Mouse (Mus musculus): Measurements from ENCODE around the gene Nectin2.
"Not testable (repeated sequence)": the region's sequence is repeated elsewhere in the genome, so short reads cannot be mapped to it uniquely, and the experiment has no call there.

The Nectin2 gene

GRCm38 (mm10) chr7:19688101-19688500 lies 62.2 kb downstream of the Nectin2 start:
- no peak for DNase-seq (ENCODE audit: low spot score in 2 of 2)

- DNase-seq (ENCODE audit: low spot score in 2 of 2) = not testable (repeated sequence)
These were observed 63.2 kb downstream of the Nectin2 start for GRCm38 (mm10) chr7:19686927-19687583.

GRCm38 (mm10) chr7:19686521-19686920 lies 63.8 kb downstream of the Nectin2 start:
- no peak for DNase-seq (ENCODE audit: low spot score in 2 of 2)

- DNase-seq (ENCODE audit: low spot score in 2 of 2) = no peak
These were observed 64.9 kb downstream of the Nectin2 start for GRCm38 (mm10) chr7:19685374-19685773.

- DNase-seq (ENCODE audit: low spot score in 2 of 2) = no peak
These were observed 66.5 kb downstream of the Nectin2 start for GRCm38 (mm10) chr7:19683771-19684201.

- no peak for DNase-seq (ENCODE audit: low spot score in 2 of 2)
These were observed 67.3 kb downstream of the Nectin2 start for GRCm38 (mm10) chr7:19682979-19683378.

DNA sequence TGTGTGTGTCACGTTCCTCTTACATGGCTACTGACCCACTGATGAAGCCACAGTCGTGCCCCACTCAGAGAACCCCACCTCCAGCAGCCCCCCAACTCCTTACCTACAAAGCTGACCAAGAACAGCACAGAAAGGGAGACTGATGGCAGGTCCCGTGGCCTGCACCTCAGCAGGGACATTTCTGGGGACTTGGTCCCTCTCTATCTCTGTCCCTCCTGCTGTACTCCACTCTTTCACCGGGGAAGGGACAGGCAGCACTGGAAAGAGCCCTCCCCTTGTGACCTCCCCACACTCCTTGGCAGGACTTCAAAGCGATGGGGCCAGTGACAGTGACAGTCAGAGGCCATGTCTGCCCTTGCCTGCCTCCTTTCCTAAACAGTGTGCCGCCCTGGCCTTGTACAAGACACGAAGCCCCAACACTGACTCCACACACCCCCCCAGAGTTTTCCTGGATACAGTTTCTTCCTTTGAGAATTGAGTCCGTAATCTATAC lies 69.0 kb downstream of the Nectin2 start, which contains the start of the genes Gm44805 and Apoc4:
Gm44805 (minus strand) TSS at position 222 of the 493 bp plus-strand sequence.
Apoc4 (minus strand) TSS at position 278 of the 493 bp plus-strand sequence.
- no peak for DNase-seq (ENCODE audit: low spot score in 2 of 2)

GRCm38 (mm10) chr7:19680702-19681101 lies 69.6 kb downstream of the Nectin2 start:
- no peak for DNase-seq (ENCODE audit: low spot score in 2 of 2)

GRCm38 (mm10) chr7:19678901-19679300 lies 71.4 kb downstream of the Nectin2 start:
- no peak for DNase-seq (ENCODE audit: low spot score in 2 of 2)

DNA sequence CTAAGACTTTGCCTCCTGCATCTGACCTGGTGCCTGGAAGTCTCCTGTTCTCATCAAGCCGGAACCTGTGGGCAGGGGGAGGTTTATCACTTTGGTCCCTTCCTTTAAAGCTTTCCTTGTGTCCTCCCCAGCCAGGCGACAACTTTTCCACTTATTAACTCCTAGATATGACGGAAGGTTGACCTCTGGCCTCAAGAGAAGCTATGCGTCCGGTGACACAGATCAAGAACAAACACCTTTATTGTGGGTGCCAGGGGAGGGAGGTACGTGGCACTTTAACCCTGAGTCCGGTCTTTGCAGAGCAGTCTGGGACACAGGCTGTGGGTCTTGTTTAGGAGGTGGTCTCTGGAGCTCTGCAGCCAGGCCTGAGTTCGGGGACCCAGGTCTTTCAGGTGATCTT lies 72.4 kb downstream of the Nectin2 start, which contains the start of gene Apoc2:
Apoc2 (minus strand) TSS at position 70 of the 400 bp plus-strand sequence.
- no peak for DNase-seq (ENCODE audit: low spot score in 2 of 2)

DNA sequence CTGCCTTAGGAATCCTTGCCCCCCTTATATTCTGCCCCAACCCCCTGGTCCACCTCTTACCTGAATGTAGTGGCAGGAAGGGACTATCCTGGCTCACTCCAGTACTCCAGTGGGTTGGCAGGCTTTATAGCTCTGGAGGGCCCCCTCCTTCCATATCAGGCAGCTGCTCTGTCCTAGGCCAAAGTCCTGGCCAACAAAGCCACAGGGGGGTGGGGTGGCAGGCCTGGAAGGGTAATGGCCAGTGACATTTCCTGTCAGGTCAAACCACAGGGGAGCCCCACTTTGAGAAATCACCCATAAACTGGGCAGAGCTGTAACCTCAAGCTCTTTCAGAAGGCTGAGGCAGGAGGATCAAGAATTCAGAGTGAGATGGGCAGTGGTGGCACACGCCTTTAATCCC lies 73.6 kb downstream of the Nectin2 start:
- DNase-seq (ENCODE audit: low spot score in 2 of 2) = no peak

DNA sequence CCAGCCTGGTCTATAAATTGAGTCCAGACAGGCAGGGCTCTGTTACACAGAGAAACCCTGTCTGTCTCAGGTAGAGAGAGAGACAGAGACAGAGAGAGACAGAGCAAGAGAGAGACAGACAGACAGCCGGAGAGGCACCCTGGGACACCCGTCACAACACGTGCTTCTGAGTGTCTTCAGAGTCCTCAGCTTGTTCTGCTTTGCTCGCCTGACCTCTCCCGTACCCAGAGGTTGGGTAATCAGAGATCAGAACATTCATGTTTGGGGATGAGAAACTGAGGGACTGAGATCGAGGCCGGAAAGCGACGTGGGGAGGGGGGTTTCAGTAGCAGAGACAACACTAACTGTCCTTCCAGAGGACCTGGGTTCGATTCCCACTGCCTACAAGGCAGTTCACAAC lies 74.5 kb downstream of the Nectin2 start:
- DNase-seq (ENCODE audit: low spot score in 2 of 2) = no peak

- DNase-seq (ENCODE audit: low spot score in 2 of 2) = no peak
These were observed 77.1 kb downstream of the Nectin2 start for GRCm38 (mm10) chr7:19673083-19673699.

- DNase-seq (ENCODE audit: low spot score in 2 of 2) = no peak
These were observed 78.8 kb downstream of the Nectin2 start for GRCm38 (mm10) chr7:19671511-19671910.

- peak; percentile 96 to 97 for DNase-seq (ENCODE audit: low spot score in 2 of 2)
These were observed 81.1 kb downstream of the Nectin2 start for GRCm38 (mm10) chr7:19668947-19669721.

DNA sequence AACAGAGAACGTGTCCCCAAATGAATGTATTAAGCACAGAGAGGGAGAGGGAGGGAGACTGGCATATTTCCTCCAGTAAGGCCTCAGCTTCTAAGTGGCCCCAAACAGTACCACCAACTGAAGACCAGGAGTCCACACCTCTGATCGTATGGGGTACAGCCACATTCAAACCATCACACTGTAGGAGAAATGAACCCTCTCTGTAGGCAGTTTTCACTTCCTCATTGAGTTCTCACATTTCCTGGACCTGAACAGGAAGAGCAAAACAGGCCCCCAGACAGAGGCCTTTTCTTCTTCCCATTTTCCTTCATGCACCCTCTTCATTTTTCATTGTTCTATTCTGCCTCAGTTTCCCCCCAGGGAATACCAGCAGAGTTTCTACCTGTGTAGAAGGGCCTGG lies 82.8 kb downstream of the Nectin2 start:
- no peak for DNase-seq (ENCODE audit: low spot score in 2 of 2)

DNA sequence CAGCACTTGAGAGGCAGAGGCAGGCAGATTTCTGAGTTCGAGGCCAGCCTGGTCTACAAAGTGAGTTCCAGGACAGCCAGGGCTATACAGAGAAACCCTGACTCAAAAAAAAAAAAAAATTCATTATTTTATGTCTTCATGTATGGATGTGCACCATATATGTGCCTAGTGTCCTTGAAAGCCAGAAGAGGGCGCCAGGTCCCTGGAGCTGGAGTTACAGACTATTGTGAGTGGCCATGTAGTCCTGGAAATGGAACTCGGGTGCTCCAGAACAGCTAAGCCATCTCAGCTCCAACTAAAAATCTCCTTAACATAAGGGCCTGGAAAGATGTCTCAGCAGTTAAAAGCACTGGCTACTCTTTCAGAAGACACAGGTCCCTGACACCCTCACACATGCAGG lies 83.5 kb downstream of the Nectin2 start:
- DNase-seq (ENCODE audit: low spot score in 2 of 2) = no peak

Data from right cerebral cortex, adult 2 months (tissue).